Mouse (Mus musculus) inflammation-experienced regulatory T-cells, adult 6 months (primary cell): ENCODE results near the gene Rbak. TPM values are rescaled to one million over a fixed set of nuclear protein-coding genes. Genes with fewer than 3 reads are reported as not detected.
"Not testable (repeated sequence)": the region's sequence is repeated elsewhere in the genome, so short reads cannot be mapped to it uniquely, and the experiment has no call there.

ENCODE experiments used
- ATAC-seq: one replicate; pipeline ENCODE4 v1.8.0; 2017
- polyA plus RNA-seq, 3 experiments: library from polyadenylated mRNA; unstranded; fragments of 100-300 nt; shearing (Covaris generic); gene quantifications; one replicate each; pipeline ENCODE4 v1.2.1; 2017

Gene Rbak
- 10 to 100 TPM in 1 of 3 experiments, 1 to 10 TPM in 2; 7.2 to 11.8 (median 7.7) TPM for polyA plus RNA-seq

GRCm38 (mm10) chr5:143180255-143181076 lies at the start of gene Rbak, which contains the start of gene Spdye4b:
Rbak (minus strand) TSS chr5:143180775.
Spdye4b (plus strand) TSS chr5:143181017.
- peak; percentile 94 for ATAC-seq

- ATAC-seq = no peak
Observed at GRCm38 (mm10) chr5:143226790-143227189, 46.2 kb upstream of the Rbak start, which contains the start of gene Spdye4a. Spdye4a (minus strand) TSS chr5:143226890.

GRCm38 (mm10) chr5:143222287-143222686 lies 41.7 kb upstream of the Rbak start:
- no peak for ATAC-seq

GRCm38 (mm10) chr5:143220996-143221395 lies 40.4 kb upstream of the Rbak start:
- no peak for ATAC-seq

GRCm38 (mm10) chr5:143213832-143214231 lies 33.3 kb upstream of the Rbak start:
- no peak for ATAC-seq

- ATAC-seq = no peak
Observed at GRCm38 (mm10) chr5:143205015-143205414, 24.4 kb upstream of the Rbak start.

- ATAC-seq = no peak
Observed at GRCm38 (mm10) chr5:143196506-143196905, 15.9 kb upstream of the Rbak start.

- no peak for ATAC-seq
Observed at GRCm38 (mm10) chr5:143195166-143195565, 14.6 kb upstream of the Rbak start.

- ATAC-seq = not testable (repeated sequence)
Observed at GRCm38 (mm10) chr5:143194747-143195146, 14.2 kb upstream of the Rbak start.

- no peak for ATAC-seq
Observed at GRCm38 (mm10) chr5:143192806-143193205, 12.2 kb upstream of the Rbak start.

- not testable (repeated sequence) for ATAC-seq
Observed at GRCm38 (mm10) chr5:143188014-143188413, 7.4 kb upstream of the Rbak start.

- ATAC-seq = no peak
Observed at GRCm38 (mm10) chr5:143179179-143179578, 1.4 kb downstream of the Rbak start.

GRCm38 (mm10) chr5:143177541-143178200 lies 2.9 kb downstream of the Rbak start:
- ATAC-seq = no peak

GRCm38 (mm10) chr5:143175970-143176369 lies 4.6 kb downstream of the Rbak start:
- ATAC-seq = no peak

- no peak for ATAC-seq
Observed at GRCm38 (mm10) chr5:143165508-143166070, 15.0 kb downstream of the Rbak start.

GRCm38 (mm10) chr5:143155534-143155933 lies 25.0 kb downstream of the Rbak start:
- ATAC-seq = no peak

GRCm38 (mm10) chr5:143153756-143154155 lies 26.8 kb downstream of the Rbak start:
- ATAC-seq = no peak

GRCm38 (mm10) chr5:143150044-143150443 lies 30.5 kb downstream of the Rbak start:
- ATAC-seq = no peak

GRCm38 (mm10) chr5:143149536-143149935 lies 31.0 kb downstream of the Rbak start:
- no peak for ATAC-seq

- ATAC-seq = no peak
Observed at GRCm38 (mm10) chr5:143148661-143149060, 31.9 kb downstream of the Rbak start.

- ATAC-seq = no peak
Observed at GRCm38 (mm10) chr5:143147481-143147880, 33.1 kb downstream of the Rbak start, which contains the start of gene Olfr718-ps1. Olfr718-ps1 (minus strand) TSS chr5:143147581.

- no peak for ATAC-seq
Observed at GRCm38 (mm10) chr5:143137580-143137979, 43.0 kb downstream of the Rbak start.

GRCm38 (mm10) chr5:143135042-143135441 lies 45.5 kb downstream of the Rbak start:
- ATAC-seq = no peak
